Mouse (Mus musculus) heart, embryonic 11.5 days (tissue): ENCODE measurements around the gene Pet117. TPM values are rescaled to one million over a fixed set of nuclear protein-coding genes. Genes with fewer than 3 reads are reported as not detected.

Experiments used
- ATAC-seq: fragments of 200-750 bp; cut with Nextera tagmentation; replicated peaks from 2 replicates; pipeline ENCODE4 v1.8.0; 2017; ENCODE audit warnings: moderate library complexity; ENCODE audit not compliant: insufficient number of reproducible peaks, low FRiP score, low TSS enrichment
- H3K27ac ChIP-seq: fragments of 300-500 bp; sonication (generic); 2 replicates; pipeline ENCODE4 v1.5.1; 2014; ENCODE audit warnings: mild to moderate bottlenecking, low read depth, low read length
- H3K27me3 ChIP-seq: fragments of 300-500 bp; sonication (generic); 2 replicates; pipeline ENCODE4 v1.6.1; 2014; ENCODE audit warnings: mild to moderate bottlenecking, low read length, mixed read lengths; ENCODE audit not compliant: control insufficient read depth, insufficient read depth
- H3K36me3 ChIP-seq: fragments of 300-500 bp; sonication (generic); 2 replicates; pipeline ENCODE4 v1.6.1; 2014; ENCODE audit warnings: mild to moderate bottlenecking, low read length, moderate library complexity, mixed read lengths; ENCODE audit not compliant: control insufficient read depth, insufficient read depth
- H3K4me1 ChIP-seq: fragments of 300-500 bp; sonication (generic); 2 replicates; pipeline ENCODE4 v1.6.1; 2014; ENCODE audit warnings: low read length; ENCODE audit not compliant: control insufficient read depth, insufficient read depth
- H3K4me2 ChIP-seq: fragments of 300-500 bp; sonication (generic); 2 replicates; pipeline ENCODE4 v1.6.1; 2014; ENCODE audit warnings: mild to moderate bottlenecking, moderate library complexity
- H3K4me3 ChIP-seq: fragments of 300-500 bp; sonication (generic); 2 replicates; pipeline ENCODE4 v1.5.1; 2014; ENCODE audit warnings: low read depth, low read length
- H3K9ac ChIP-seq: fragments of 300-500 bp; sonication (generic); 2 replicates; pipeline ENCODE4 v1.6.1; 2014; ENCODE audit warnings: mild to moderate bottlenecking, low read depth, low read length, moderate library complexity
- H3K9me3 ChIP-seq: fragments of 300-500 bp; sonication (generic); replicated peaks from 2 replicates; pipeline ENCODE4 v1.6.1; 2016; ENCODE audit warnings: low read length; ENCODE audit not compliant: control insufficient read depth
- WGBS: fragments of 180-500 bp; shearing (Covaris S2); extraction: QIAGEN DNeasy Blood & Tissue Kit; methylation state at CpG from one replicate; pipeline ENCODE4 v1.1.7; 2014; ENCODE audit not compliant: insufficient replicate concordance; 5-methylcytosine and 5-hydroxymethylcytosine counted together
- polyA plus RNA-seq: library from polyadenylated mRNA; unstranded; fragments of >200 nt; fragmentation: Nextera tagmentation; extraction: Ambion mirVana; gene quantifications from 2 replicates; pipeline ENCODE4 v1.2.1, GENCODE M21; 2014

Pet117 gene
- polyA plus RNA-seq, 1 experiment from 2014 or later: 2.3 TPM

- WGBS: 84% methylated on average over 6 of the region's 6 CpGs
- Histone ChIP-seq H3K27me3 (no peaks in the 10 kb centered on the region), H3K36me3 (peaks cover 37% of the 10 kb centered on the region), H3K9ac (no peak overlapping the region), H3K27ac (no peak overlapping the region), H3K4me3 (no peak overlapping the region), H3K4me1 (no peaks in the 10 kb centered on the region), H3K4me2 (no peak overlapping the region), H3K9me3 (no peaks in the 10 kb centered on the region)
- no peak for ATAC-seq
Observed at GRCm38 (mm10) chr2:144400659-144401058, 31.9 kb downstream of the Pet117 start.

- H3K4me3 ChIP-seq: no peak overlapping the region
- 90% methylated on average over 4 of the region's 4 CpGs for WGBS
- H3K9ac ChIP-seq: no peak overlapping the region
- H3K27ac ChIP-seq: no peak overlapping the region
- no peak overlapping the region for H3K4me2 ChIP-seq
- H3K27me3 ChIP-seq: no peaks in the 10 kb centered on the region
- no peak for ATAC-seq
- no peaks in the 10 kb centered on the region for H3K9me3 ChIP-seq
- H3K36me3 ChIP-seq: peaks cover 32% of the 10 kb centered on the region
- no peaks in the 10 kb centered on the region for H3K4me1 ChIP-seq
Observed at GRCm38 (mm10) chr2:144409037-144409436, 40.2 kb downstream of the Pet117 start.

- no peak overlapping the region for H3K9ac ChIP-seq
- no peak overlapping the region for H3K4me3 ChIP-seq
- H3K4me1 ChIP-seq: no peaks in the 10 kb centered on the region
- H3K4me2 ChIP-seq: no peak overlapping the region
- no peaks in the 10 kb centered on the region for H3K27me3 ChIP-seq
- H3K27ac ChIP-seq: no peak overlapping the region
- H3K9me3 ChIP-seq: no peaks in the 10 kb centered on the region
- WGBS: 86% methylated on average over 3 of the region's 3 CpGs
- H3K36me3 ChIP-seq: peaks cover 22% of the 10 kb centered on the region
- no peak for ATAC-seq
Observed at GRCm38 (mm10) chr2:144410603-144411002, 41.8 kb downstream of the Pet117 start.

- H3K4me3 ChIP-seq: no peak overlapping the region
- H3K4me1 ChIP-seq: no peaks in the 10 kb centered on the region
- no peaks in the 10 kb centered on the region for H3K27me3 ChIP-seq
- H3K36me3 ChIP-seq: no peaks in the 10 kb centered on the region; the same call in 1 of the 2 replicates
- H3K9me3 ChIP-seq: no peaks in the 10 kb centered on the region
- ATAC-seq: no peak
- H3K27ac ChIP-seq: no peak overlapping the region
- no peak overlapping the region for H3K4me2 ChIP-seq
- WGBS: 91% methylated on average over 1 of the region's 1 CpGs
- H3K9ac ChIP-seq: no peak overlapping the region
Observed at GRCm38 (mm10) chr2:144414646-144415045, 45.9 kb downstream of the Pet117 start.

- Histone ChIP-seq H3K4me2 (no peak overlapping the region), H3K9me3 (no peaks in the 10 kb centered on the region), H3K4me3 (no peak overlapping the region), H3K36me3 (no peaks in the 10 kb centered on the region; the same call in 1 of the 2 replicates), H3K4me1 (no peaks in the 10 kb centered on the region), H3K27me3 (no peaks in the 10 kb centered on the region), H3K9ac (no peak overlapping the region), H3K27ac (no peak overlapping the region)
- 40% methylated on average over 8 of the region's 8 CpGs for WGBS
- no peak for ATAC-seq
Observed at GRCm38 (mm10) chr2:144416859-144417258, 48.1 kb downstream of the Pet117 start.

GRCm38 (mm10) chr2:144418062-144418461, 49.3 kb downstream of the Pet117 start:
- Histone ChIP-seq H3K9me3 (no peaks in the 10 kb centered on the region), H3K36me3 (no peaks in the 10 kb centered on the region; the same call in 1 of the 2 replicates), H3K4me3 (no peak overlapping the region), H3K9ac (no peak overlapping the region), H3K4me2 (no peak overlapping the region), H3K4me1 (no peaks in the 10 kb centered on the region), H3K27me3 (no peaks in the 10 kb centered on the region), H3K27ac (no peak overlapping the region)
- ATAC-seq: no peak
- WGBS: 34% methylated on average over 2 of the region's 2 CpGs

GRCm38 (mm10) chr2:144422094-144422675, 53.4 kb downstream of the Pet117 start:
- no peak overlapping the region for H3K4me3 ChIP-seq
- no peaks in the 10 kb centered on the region for H3K36me3 ChIP-seq
- H3K9ac ChIP-seq: no peak overlapping the region
- no peaks in the 10 kb centered on the region for H3K9me3 ChIP-seq
- no peak overlapping the region for H3K4me2 ChIP-seq
- 78% methylated on average over 10 of the region's 10 CpGs for WGBS
- H3K4me1 ChIP-seq: no peaks in the 10 kb centered on the region
- ATAC-seq: no peak
- no peaks in the 10 kb centered on the region for H3K27me3 ChIP-seq
- no peak overlapping the region for H3K27ac ChIP-seq

Other genes with a start within 250 kb of the Pet117 start
- gene Mgme1, start 98.3 kb upstream of the Pet117 start, polyA plus RNA-seq: 16.7 and 20.8 TPM in 2 replicates
- 114 and 115 TPM in 2 replicates for gene Snx5, start 98.1 kb upstream of the Pet117 start, polyA plus RNA-seq
- gene Ovol2, start 36.9 kb upstream of the Pet117 start, polyA plus RNA-seq: 0.10 TPM in 1 of 2 replicates, not detected in the other
- 25.0 and 30.8 TPM in 2 replicates for gene Kat14, start within 50 bp of the Pet117 start, polyA plus RNA-seq
- 0.63 and 0.77 TPM in 2 replicates for gene Dzank1, start 158.4 kb downstream of the Pet117 start, polyA plus RNA-seq
- gene Polr3f, start 158.7 kb downstream of the Pet117 start, polyA plus RNA-seq: 20.8 and 21.3 TPM in 2 replicates
- gene Rbbp9, start 181.9 kb downstream of the Pet117 start, polyA plus RNA-seq: 41.5 and 44.9 TPM in 2 replicates
- 51.4 and 55.2 TPM in 2 replicates for gene Sec23b, start 187.2 kb downstream of the Pet117 start, polyA plus RNA-seq
- 48.5 and 55.0 TPM in 2 replicates for gene Smim26, start 225.1 kb downstream of the Pet117 start, polyA plus RNA-seq
- 26.7 and 30.7 TPM in 2 replicates for gene Dtd1, start 230.9 kb downstream of the Pet117 start, polyA plus RNA-seq